Mouse (Mus musculus): ENCODE data around the gene Tnpo2. TPM values are rescaled to one million over a fixed set of nuclear protein-coding genes. Genes with fewer than 3 reads are reported as not detected.

Tnpo2 gene
- polyA plus RNA-seq (2015; fragmentation: Nextera tagmentation; extraction: Ambion mirVana), result 23.5 and 26.1 TPM in 2 replicates

GRCm38 (mm10) chr8:85036718-85037365 is at the start of gene Tnpo2:
Tnpo2 (plus strand) TSS chr8:85036915.

GRCm38 (mm10) chr8:84990349-84990748 is 46.4 kb upstream of the Tnpo2 start, which contains the start of gene Hook2:
Hook2 (plus strand) TSS chr8:84990603.

DNA sequence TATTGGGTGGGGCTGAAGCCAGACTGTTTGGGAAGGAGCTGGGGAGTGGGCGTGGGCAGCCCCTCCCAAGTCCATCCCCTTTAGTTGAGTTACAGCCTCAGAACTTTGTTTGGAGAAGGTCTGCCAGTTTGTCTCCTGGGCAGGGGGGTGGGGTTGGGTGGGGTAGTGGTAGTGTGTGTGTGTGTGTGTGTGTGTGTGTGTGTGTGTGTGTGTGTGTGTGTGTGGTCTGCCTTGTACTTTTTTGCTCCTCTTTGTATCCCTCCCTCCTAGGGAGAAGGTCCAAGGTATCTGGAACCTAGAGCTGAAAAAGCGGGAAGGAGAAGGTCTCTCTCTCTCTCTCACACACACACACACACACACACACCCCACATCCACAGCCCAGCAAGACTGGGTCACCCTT is 22.3 kb upstream of the Tnpo2 start, which contains the start of gene Best2:
Best2 (minus strand) TSS at position 101 of the 400 bp plus-strand sequence.

DNA sequence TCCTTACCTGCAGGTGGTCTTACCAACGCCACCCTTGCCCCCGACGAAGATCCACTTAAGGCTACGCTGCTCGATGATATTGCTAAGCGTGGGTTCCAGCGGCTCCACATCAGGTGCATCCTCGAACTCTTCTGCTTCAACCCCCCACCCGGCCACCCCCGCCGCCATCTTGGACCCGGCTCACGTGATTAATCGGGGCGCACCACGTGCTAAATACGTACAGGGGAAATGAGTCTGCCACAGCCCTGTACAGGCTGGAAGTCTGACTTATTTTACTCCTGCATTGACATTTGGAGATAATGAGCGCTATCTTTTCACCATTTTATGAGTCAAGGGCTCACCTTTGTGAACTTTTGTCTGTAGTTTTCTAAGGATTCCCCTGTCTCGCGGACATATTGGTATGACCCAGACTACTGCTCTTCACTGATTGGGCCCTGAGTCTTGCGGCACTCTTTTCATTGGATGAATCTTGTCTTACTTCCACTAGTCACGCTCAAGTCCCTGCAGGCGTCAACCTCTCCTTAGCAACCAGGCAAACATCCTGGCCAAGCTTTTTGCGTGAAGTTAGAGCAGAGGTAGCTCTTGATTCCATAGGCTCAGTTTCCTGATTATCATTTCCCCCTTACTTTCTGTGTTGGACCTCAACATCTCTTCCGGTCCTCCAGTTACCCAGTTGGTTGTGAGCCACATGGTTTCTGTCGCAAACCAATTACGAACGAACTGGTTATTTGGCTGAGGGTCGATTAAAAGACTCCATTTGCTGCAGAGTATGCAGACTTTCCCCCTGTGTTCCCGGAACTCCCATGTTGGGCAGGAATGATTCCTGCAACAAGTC is 11.4 kb upstream of the Tnpo2 start, which contains the start of gene Asna1:
Asna1 (minus strand) TSS at position 184 of the 835 bp plus-strand sequence.

DNA sequence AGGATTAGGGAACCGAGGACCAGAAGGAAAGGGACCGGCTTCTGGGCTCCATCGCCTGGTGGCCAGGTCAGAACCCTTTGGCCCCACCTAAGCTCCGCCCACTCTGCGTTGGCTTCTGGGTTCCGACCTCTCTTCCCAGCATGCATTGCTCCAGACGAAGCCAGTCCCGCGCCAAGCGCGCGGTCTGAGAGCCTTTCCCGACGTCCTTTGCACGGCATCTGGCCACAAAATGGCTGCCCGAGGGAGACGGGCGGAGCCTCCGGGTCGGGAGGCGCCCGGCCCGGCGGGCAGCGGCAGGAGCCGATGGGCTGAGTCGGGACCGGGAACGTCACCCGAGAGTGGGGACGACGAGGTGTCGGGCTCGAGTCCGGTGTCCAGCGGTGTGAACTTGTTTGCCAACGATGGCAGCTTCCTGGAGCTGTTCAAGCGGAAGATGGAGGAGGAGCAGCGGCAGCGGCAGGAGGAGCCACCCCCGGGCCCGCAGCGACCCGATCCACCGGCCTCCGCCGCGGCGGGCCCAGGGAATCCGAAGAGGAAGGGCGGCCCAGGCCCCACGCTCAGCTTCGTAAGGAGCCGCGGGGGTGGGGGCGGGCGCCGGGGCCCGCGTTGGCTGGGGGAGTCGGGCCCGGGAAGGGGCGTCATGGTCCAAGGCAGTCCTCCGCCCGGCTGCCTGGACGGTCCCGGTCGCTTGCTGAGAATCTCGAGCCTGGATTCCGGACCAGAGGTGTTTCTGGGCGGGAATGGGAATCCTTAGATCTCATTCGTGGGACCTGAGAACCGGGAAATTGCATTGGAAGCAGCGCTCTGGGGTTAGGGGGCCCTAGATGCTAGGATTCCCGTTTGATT is 9.8 kb upstream of the Tnpo2 start, which contains the start of gene Trir:
Trir (plus strand) TSS at position 154 of the 846 bp plus-strand sequence.

DNA sequence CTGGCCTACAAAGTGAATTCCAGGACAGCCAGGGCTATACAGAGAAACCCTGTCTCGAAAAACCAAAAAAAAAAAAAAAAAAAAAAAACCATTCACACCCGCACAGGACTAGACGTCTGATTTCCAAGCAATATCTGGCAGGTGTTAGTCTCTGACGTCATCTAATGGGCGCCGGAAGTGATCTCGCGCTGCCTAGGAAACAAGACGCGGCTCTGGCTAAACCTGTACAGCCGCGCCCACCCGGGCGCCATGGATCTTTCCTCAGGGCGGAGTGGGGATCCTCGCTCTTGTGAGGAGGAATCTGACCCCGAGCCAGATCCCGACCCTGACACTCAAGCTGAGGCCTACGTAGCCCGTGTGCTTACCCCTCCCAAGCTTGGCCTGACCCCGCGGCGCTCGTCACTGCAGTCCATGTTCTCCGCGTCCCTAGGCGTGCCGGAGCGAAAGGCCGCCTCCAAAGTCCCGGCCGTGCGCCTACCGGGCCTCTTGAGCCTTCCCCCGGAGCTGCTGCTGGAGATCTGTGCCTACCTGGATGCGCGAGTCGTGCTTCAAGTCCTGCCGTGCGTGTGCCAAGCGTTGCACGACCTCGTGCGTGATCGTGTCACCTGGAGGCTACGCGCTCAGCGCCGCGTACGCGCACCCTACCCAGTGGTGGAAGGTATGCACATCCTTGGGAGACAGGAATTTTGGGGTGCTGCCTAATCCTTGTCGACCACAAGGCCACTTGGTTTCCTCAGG is 23.3 kb downstream of the Tnpo2 start, which contains the start of gene Fbxw9:
Fbxw9 (plus strand) TSS at position 177 of the 738 bp plus-strand sequence.

DNA sequence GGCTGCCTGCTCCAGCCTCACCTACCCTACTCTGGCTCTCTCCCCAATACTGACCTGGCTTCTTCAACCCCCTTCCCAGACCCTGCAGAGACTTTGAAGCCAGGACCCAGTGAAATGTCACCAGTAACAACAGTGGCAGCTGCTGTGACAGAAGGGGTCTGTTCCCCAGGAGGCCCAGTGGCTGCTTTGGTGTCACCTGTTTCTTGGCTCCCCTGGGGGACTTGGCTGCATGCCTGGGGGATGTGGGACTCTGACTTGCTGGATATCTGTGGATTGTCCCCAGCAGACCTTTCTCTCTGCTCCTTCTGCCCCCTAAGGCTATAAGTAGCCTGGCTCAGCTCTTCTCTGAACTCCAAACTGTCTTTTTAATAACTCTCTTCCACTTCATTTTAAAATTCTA is 31.3 kb downstream of the Tnpo2 start, which contains the start of gene Gm5741:
Gm5741 (minus strand) TSS at position 1 of the 400 bp plus-strand sequence.

GRCm38 (mm10) chr8:85071514-85072281 is 35.0 kb downstream of the Tnpo2 start, which contains the start of gene Dhps:
Dhps (plus strand) TSS chr8:85071757.

DNA sequence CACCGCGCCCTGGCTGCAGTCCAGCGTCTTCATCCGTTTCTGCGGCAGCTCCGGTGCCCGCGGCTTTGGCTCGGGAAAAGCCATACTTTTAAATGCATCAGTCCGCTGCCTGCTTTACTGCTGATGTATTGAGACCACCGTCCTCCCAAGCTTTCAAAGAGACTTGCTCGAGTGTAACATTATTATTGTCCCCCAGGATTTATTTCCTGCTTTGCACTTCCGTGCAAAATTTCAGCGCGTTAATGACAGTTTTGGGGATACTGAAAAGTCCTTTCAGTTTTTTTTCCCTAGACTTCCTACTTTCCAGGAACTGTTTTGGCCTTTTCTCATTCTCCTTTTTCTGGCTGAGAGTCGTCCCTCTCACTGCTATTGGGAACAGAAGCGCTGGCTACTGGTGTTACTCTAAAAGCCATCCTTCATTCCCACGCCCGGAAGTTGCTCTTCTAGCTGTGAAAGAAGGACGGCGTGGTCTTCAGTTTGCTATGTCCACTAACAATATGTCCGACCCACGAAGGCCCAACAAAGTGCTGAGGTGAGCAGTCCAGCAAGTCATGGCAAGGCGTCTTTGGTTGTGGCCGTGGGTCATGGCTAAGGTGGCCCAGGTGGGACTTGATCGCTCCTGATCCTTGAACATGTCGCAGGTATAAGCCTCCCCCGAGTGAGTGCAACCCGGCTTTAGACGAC is 44.0 kb downstream of the Tnpo2 start, which contains the start of gene Wdr83os:
Wdr83os (plus strand) TSS at position 209 of the 684 bp plus-strand sequence.

GRCm38 (mm10) chr8:85081216-85081555 is 44.5 kb downstream of the Tnpo2 start, which contains the start of gene Wdr83:
Wdr83 (minus strand) TSS chr8:85081306.

GRCm38 (mm10) chr8:85083108-85083813 is 46.5 kb downstream of the Tnpo2 start, which contains the start of gene Man2b1:
Man2b1 (plus strand) TSS chr8:85083270.

Small RNA genes lying within 50 kb of the gene (microRNA-seq; reads per million reads assigned to microRNA genes)
- not detected for gene Mir7070

Other genes starting within 250 kb of the Tnpo2 start
- gene Nfix, start 236.6 kb upstream of the Tnpo2 start, polyA plus RNA-seq (2015; fragmentation: Nextera tagmentation; extraction: Ambion mirVana), result 33.7 and 35.4 TPM in 2 replicates
- gene Dand5, start 214.1 kb upstream of the Tnpo2 start, polyA plus RNA-seq (2015; fragmentation: Nextera tagmentation; extraction: Ambion mirVana), result 1.9 and 3.5 TPM in 2 replicates
- 28.0 and 29.7 TPM in 2 replicates for gene Gadd45gip1, start 205.4 kb upstream of the Tnpo2 start, polyA plus RNA-seq (2015; fragmentation: Nextera tagmentation; extraction: Ambion mirVana)
- 83.9 and 85.7 TPM in 2 replicates for gene Rad23a, start 196.2 kb upstream of the Tnpo2 start, polyA plus RNA-seq (2015; fragmentation: Nextera tagmentation; extraction: Ambion mirVana)
- gene Calr, start 190.0 kb upstream of the Tnpo2 start, polyA plus RNA-seq (2015; fragmentation: Nextera tagmentation; extraction: Ambion mirVana), result 351 and 422 TPM in 2 replicates
- gene Farsa, start 179.9 kb upstream of the Tnpo2 start, polyA plus RNA-seq (2015; fragmentation: Nextera tagmentation; extraction: Ambion mirVana), result 41.1 and 45.6 TPM in 2 replicates
- 15.2 and 20.5 TPM in 2 replicates for gene Syce2, start 164.8 kb upstream of the Tnpo2 start, polyA plus RNA-seq (2015; fragmentation: Nextera tagmentation; extraction: Ambion mirVana)
- 14.2 and 14.6 TPM in 2 replicates for gene Gcdh, start 143.0 kb upstream of the Tnpo2 start, polyA plus RNA-seq (2015; fragmentation: Nextera tagmentation; extraction: Ambion mirVana)
- gene Klf1, start 135.0 kb upstream of the Tnpo2 start, polyA plus RNA-seq (2015; fragmentation: Nextera tagmentation; extraction: Ambion mirVana), result 0.18 and 0.27 TPM in 2 replicates
- 12.4 and 16.0 TPM in 2 replicates for gene Dnase2a, start 128.4 kb upstream of the Tnpo2 start, polyA plus RNA-seq (2015; fragmentation: Nextera tagmentation; extraction: Ambion mirVana)
- gene Mast1, start 99.6 kb upstream of the Tnpo2 start, polyA plus RNA-seq (2015; fragmentation: Nextera tagmentation; extraction: Ambion mirVana), result 0.29 and 0.31 TPM in 2 replicates
- 0.13 TPM in 1 of 2 replicates, not detected in the other for gene Rtbdn, start 89.9 kb upstream of the Tnpo2 start, polyA plus RNA-seq (2015; fragmentation: Nextera tagmentation; extraction: Ambion mirVana)
- 0.68 TPM in 1 of 2 replicates, not detected in the other for gene Gm49661, start 67.5 kb upstream of the Tnpo2 start, polyA plus RNA-seq (2015; fragmentation: Nextera tagmentation; extraction: Ambion mirVana)
- gene Prdx2, start 67.3 kb upstream of the Tnpo2 start, polyA plus RNA-seq (2015; fragmentation: Nextera tagmentation; extraction: Ambion mirVana), result 273 and 312 TPM in 2 replicates
- 64.5 and 71.3 TPM in 2 replicates for gene Rnaseh2a, start 67.1 kb upstream of the Tnpo2 start, polyA plus RNA-seq (2015; fragmentation: Nextera tagmentation; extraction: Ambion mirVana)
- gene Junb, start 58.2 kb upstream of the Tnpo2 start, polyA plus RNA-seq (2015; fragmentation: Nextera tagmentation; extraction: Ambion mirVana), result 87.6 and 102 TPM in 2 replicates
- 20.5 and 20.7 TPM in 2 replicates for gene Hook2, start 46.3 kb upstream of the Tnpo2 start, polyA plus RNA-seq (2015; fragmentation: Nextera tagmentation; extraction: Ambion mirVana)
- gene Best2, start 22.4 kb upstream of the Tnpo2 start, polyA plus RNA-seq (2015; fragmentation: Nextera tagmentation; extraction: Ambion mirVana), result not detected in 2 replicates
- gene Asna1, start 11.6 kb upstream of the Tnpo2 start, polyA plus RNA-seq (2015; fragmentation: Nextera tagmentation; extraction: Ambion mirVana), result 65.8 and 66.1 TPM in 2 replicates
- gene Trir, start 10.1 kb upstream of the Tnpo2 start, polyA plus RNA-seq (2015; fragmentation: Nextera tagmentation; extraction: Ambion mirVana), result 79.0 and 83.5 TPM in 2 replicates
- 32.7 and 34.1 TPM in 2 replicates for gene Fbxw9, start 23.1 kb downstream of the Tnpo2 start, polyA plus RNA-seq (2015; fragmentation: Nextera tagmentation; extraction: Ambion mirVana)
- gene Gm5741, start 31.1 kb downstream of the Tnpo2 start, polyA plus RNA-seq (2015; fragmentation: Nextera tagmentation; extraction: Ambion mirVana), result not detected in 2 replicates
- gene Dhps, start 34.8 kb downstream of the Tnpo2 start, polyA plus RNA-seq (2015; fragmentation: Nextera tagmentation; extraction: Ambion mirVana), result 35.2 and 40.8 TPM in 2 replicates
- 111 and 116 TPM in 2 replicates for gene Wdr83os, start 43.8 kb downstream of the Tnpo2 start, polyA plus RNA-seq (2015; fragmentation: Nextera tagmentation; extraction: Ambion mirVana)
- 22.6 and 23.3 TPM in 2 replicates for gene Wdr83, start 44.4 kb downstream of the Tnpo2 start, polyA plus RNA-seq (2015; fragmentation: Nextera tagmentation; extraction: Ambion mirVana)
- 31.1 and 48.4 TPM in 2 replicates for gene Man2b1, start 46.4 kb downstream of the Tnpo2 start, polyA plus RNA-seq (2015; fragmentation: Nextera tagmentation; extraction: Ambion mirVana)
- gene Zfp791, start 86.2 kb downstream of the Tnpo2 start, polyA plus RNA-seq (2015; fragmentation: Nextera tagmentation; extraction: Ambion mirVana), result 1.5 and 1.9 TPM in 2 replicates
- gene Cks1brt, start 115.0 kb downstream of the Tnpo2 start, polyA plus RNA-seq (2015; fragmentation: Nextera tagmentation; extraction: Ambion mirVana), result not detected in 2 replicates
- gene Olfr371, start 189.1 kb downstream of the Tnpo2 start, polyA plus RNA-seq (2015; fragmentation: Nextera tagmentation; extraction: Ambion mirVana), result not detected in 2 replicates

Data from urinary bladder, postnatal 0 days (tissue).